Mouse (Mus musculus) right cerebral cortex, adult 18-20 months (tissue): Measurements from ENCODE around the gene Fam151b.

Source experiments
- DNase-seq: peaks from one replicate; pipeline ENCODE4 v3.0.0; 2022; ENCODE audit warnings: mixed read lengths

Gene Fam151b

DNA sequence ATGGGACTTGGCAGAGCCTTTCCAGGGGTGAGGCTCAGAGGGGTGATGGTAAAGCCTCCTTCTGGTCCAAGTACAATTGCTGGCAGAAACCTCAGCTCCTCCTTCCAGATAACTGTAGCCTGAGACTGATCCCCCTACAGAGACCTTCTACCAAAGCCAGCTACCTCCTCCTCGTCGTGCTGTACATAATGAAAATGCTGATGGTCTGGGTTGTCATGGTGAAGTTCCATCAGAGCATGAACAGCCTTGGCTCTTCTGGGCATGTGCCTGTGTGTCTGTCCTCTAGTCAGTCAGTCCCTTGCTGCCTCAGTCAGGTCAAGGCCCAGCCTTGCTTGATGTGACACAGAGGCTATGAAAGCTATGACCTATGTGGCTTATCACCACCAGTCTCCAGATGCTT is 73.3 kb downstream of the Fam151b start:
- DNase-seq, result no peak

DNA sequence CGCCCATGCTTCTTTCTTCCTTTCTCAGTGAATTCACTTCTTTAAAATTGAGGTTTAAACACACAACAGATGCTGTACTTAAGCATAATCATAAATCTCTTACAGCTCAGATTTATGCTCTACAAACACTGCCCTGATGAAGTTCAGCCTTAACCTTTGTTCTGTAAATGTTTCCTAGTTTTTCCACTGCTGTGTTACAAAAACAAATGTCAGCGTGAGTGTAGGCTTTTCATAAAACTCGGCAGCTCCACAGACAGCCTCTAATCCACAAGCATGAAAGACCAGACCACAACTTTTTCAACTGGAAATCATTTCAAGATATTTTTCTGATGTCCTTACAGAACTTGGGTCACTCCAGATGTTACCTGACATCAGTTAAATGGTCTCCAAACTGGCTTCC is 80.3 kb downstream of the Fam151b start:
- no peak for DNase-seq

DNA sequence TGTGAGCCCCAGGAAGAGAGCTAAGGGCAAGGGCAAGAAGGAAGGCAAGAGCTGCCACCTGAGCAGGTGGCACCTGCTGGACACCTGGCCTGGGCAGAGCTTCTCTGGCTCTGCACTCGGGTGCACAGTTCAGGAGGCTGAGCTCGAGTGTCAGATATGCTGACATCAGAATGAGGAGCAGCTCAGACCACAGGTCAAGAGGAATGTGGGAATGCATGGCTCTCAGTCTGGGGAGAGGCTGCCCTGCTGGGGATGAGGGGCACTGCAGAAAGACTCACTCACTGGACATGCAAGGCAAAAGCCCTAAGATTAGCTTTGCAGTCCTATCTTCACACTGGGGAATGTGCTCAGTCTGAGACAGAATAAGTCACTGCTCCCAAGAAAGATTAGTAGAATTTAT is 81.8 kb downstream of the Fam151b start:
- no peak for DNase-seq
